Mouse (Mus musculus) cerebellum, adult 2 months (tissue): ENCODE data around the gene Wdpcp. TPM values are rescaled to one million over a fixed set of nuclear protein-coding genes. Genes with fewer than 3 reads are reported as not detected.

Experiments used
- DNase-seq, 2 experiments: peaks; one replicate each; pipeline ENCODE4 v3.0.0; 2021
- H3K27ac ChIP-seq: fragments of 200-500 bp; 2 replicates; pipeline ENCODE4 v1.5.1; 2012; ENCODE audit warnings: low read length, control low read depth, inconsistent platforms; ENCODE audit not compliant: insufficient read depth
- H3K27me3 ChIP-seq: fragments of 200-500 bp; 2 replicates; pipeline ENCODE4 v1.6.1; 2012; ENCODE audit warnings: inconsistent platforms, mild to moderate bottlenecking, low read length, moderate library complexity; ENCODE audit not compliant: control insufficient read depth, insufficient read depth
- H3K4me1 ChIP-seq: fragments of 200-500 bp; 2 replicates; pipeline ENCODE4 v1.6.1; 2011; ENCODE audit warnings: low read length; ENCODE audit not compliant: control insufficient read depth, insufficient read depth
- H3K4me3 ChIP-seq: fragments of 200-500 bp; replicated peaks from 2 replicates; pipeline ENCODE3; 2011; ENCODE audit warnings: mild to moderate bottlenecking, low read depth, low read length, control low read depth; ENCODE audit not compliant: insufficient read depth
- CTCF ChIP-seq: fragments of 200-500 bp; IDR thresholded peaks from 2 replicates; pipeline ENCODE4 v1.5.1; 2011; ENCODE audit warnings: low read depth, mild to moderate bottlenecking, control low read depth, low read length, moderate library complexity, borderline replicate concordance; ENCODE audit not compliant: insufficient read depth
- POLR2A ChIP-seq: fragments of 200-500 bp; IDR thresholded peaks from 2 replicates; pipeline ENCODE4 v1.6.1; 2011; ENCODE audit warnings: low read length, control low read depth, borderline replicate concordance; ENCODE audit not compliant: insufficient read depth
- WGBS: fragments of 180-500 bp; shearing (Covaris S2); methylation state at CpG from one replicate; pipeline ENCODE4 v1.1.7; 2018; 5-methylcytosine and 5-hydroxymethylcytosine counted together
- polyA plus RNA-seq: library from polyadenylated mRNA; depleted of rRNA; stranded (reverse); fragments of >200 nt; gene quantifications from 2 replicates; pipeline ENCODE4 v1.2.3, GENCODE M21; 2012; rRNA removed

The Wdpcp gene
- polyA plus RNA-seq, 1 experiment, result 4.3 TPM

GRCm38 (mm10) chr11:21894696-21895095 lies 322.7 kb downstream of the Wdpcp start:
- Histone ChIP-seq H3K27ac (no peak overlapping the region), H3K4me1 (peaks cover 4% of the 10 kb centered on the region; the same call in 1 of the 2 replicates), H3K4me3 (no peak overlapping the region), H3K27me3 (no peaks in the 10 kb centered on the region)
- TF ChIP-seq POLR2A (no peak), CTCF (no peak)
- 20% methylated on average over 3 of the region's 3 CpGs for WGBS
- DNase-seq, result peak; percentile 31 to 61

- no peak for TF ChIP-seq CTCF
- no peak for TF ChIP-seq POLR2A
- Histone ChIP-seq H3K27ac (no peak overlapping the region), H3K4me3 (no peak overlapping the region), H3K27me3 (no peaks in the 10 kb centered on the region), H3K4me1 (no peaks in the 10 kb centered on the region)
- no peak for DNase-seq
- 23% methylated on average over 3 of the region's 3 CpGs for WGBS
Measured at GRCm38 (mm10) chr11:21922531-21922930, 350.5 kb downstream of the Wdpcp start.

Other genes with a start within 250 kb of the Wdpcp start
- gene Ugp2, start 201.0 kb upstream of the Wdpcp start, polyA plus RNA-seq, result 47.2 and 49.8 TPM in 2 replicates
- gene Mdh1, start 132 bp downstream of the Wdpcp start, polyA plus RNA-seq, result 1,349 and 1,378 TPM in 2 replicates